Mouse (Mus musculus) MEL (cell line): ENCODE results near the gene Chchd5.

ENCODE experiments used
- CHD2 ChIP-seq: IDR thresholded peaks from 2 replicates; pipeline ENCODE4 v1.6.1; 2011; ENCODE audit warnings: low read length, improper control_type of control experiment
- GABPA ChIP-seq: IDR thresholded peaks from 2 replicates; pipeline ENCODE4 v1.6.1; 2012; ENCODE audit warnings: low read depth, mild to moderate bottlenecking, inconsistent platforms, low read length, improper control_type of control experiment, moderate library complexity
- GATA1 ChIP-seq: IDR thresholded peaks from 2 replicates; pipeline ENCODE4 v1.6.1; 2011; ENCODE audit warnings: low read depth, low read length, improper control_type of control experiment
- POLR2A ChIP-seq, 2 experiments: IDR thresholded peaks; 2 replicates each; pipeline ENCODE4 v1.6.1; 2011 to 2012; ENCODE audit warnings: low read length in 2 of 2, mild to moderate bottlenecking in 2 of 2, control low read depth in 1 of 2, improper control_type of control experiment in 1 of 2, low read depth in 1 of 2, moderate library complexity in 1 of 2; ENCODE audit not compliant: control insufficient read depth in 1 of 2, insufficient read depth in 1 of 2, poor library complexity in 1 of 2

DNA sequence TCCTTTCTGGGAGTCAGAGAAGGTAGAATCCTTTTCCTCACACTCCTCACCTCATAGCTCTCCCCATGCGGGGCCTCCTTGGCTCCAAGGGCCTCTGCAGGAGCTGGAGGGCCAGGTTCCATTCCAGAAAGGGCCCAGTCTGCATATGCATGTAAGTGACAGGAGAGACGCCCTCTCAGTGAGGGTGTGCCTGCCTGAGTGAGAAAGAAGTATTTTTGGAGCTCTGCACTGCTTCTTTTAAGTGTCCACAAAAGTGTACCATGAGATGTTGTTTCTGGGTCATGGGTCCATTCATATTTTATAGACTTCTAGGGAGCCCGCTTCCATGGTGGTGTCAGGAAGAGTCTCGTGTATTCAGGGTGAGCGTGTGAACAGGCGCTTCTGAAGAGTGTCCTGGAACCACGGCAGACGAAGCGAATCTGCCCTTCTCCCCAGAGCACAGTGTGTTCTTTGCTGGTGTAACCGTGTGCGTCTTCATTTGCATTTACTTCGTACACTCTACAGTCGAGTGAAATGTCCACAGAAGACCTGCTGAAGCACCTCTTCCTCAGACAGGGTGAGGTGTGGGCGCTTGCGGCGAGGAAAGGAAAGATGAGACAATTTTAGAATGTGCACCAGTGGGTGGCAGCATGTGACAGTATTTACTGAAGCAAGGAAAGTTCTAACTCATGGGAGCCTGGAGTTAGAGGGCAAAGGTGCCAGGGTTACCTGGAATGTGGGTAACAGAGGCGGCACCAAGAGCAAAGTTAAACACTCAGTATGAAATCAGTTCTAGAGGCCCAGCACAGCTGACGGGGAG is 35.4 kb upstream of the Chchd5 start:
- TF ChIP-seq POLR2A (IDR thresholded peaks at IDR 0.05; ENCODE audit: control insufficient read depth in 1 of 2, insufficient read depth in 1 of 2, low read depth in 1 of 2, low read length in 2 of 2, poor library complexity in 1 of 2) (no peak), GABPA (no peak), CHD2 (no peak), GATA1 (no peak)
